Mouse (Mus musculus): Measurements from ENCODE around the gene Cela2a.

The Cela2a gene

DNA sequence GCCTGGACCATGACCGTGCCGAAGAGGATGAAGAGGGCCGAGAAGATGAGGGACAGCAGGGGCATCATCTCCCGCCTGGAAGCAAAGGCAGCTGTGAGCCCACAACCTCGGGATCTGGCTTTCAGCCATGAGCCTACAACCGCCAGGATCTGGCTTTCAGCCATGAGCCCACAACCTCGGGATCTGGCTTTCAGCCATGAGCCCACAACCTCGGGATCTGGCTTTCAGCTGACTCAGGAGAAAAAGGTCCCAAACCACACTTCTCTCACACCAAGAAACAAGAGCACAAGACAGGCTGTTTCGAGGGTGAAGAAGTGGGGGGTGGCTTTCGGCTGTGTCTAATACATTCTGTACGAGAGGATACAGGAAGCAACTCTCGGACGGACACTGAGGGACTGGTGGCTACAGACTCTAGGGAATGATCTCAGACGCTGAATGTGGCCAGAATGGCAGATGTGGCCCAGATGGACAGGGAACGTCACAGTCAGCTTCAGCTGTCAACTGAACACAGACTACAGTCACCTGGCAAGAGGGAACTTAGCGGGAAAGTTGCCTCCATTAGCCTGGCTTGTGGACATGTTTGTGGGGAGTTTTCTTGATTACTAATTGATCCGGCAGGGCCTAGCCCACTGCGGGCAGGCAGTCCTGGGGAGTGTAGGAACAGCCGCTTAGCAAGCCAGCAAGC lies 59.1 kb downstream of the Cela2a start:
- DNase-seq (ENCODE audit: low spot score), result peak; percentile 77

DNA sequence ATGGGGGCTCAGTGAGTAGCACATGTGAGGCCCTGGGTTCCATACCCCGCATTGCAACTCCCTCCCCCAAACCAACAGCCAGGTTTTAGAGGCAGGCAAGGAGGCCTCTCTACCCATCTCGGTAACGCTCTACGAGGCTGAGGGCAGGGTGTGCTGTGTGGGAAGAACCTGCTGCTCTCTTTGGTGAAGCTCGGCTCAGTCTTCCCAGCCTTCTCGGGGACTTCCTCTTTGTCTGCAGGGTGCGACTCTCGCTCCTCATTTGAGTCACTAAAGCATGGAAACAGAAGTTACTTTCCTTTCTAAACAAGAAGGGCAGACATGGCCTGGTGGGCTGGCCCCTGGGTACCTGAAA lies 59.7 kb downstream of the Cela2a start:
- DNase-seq (ENCODE audit: low spot score), result no peak

DNA sequence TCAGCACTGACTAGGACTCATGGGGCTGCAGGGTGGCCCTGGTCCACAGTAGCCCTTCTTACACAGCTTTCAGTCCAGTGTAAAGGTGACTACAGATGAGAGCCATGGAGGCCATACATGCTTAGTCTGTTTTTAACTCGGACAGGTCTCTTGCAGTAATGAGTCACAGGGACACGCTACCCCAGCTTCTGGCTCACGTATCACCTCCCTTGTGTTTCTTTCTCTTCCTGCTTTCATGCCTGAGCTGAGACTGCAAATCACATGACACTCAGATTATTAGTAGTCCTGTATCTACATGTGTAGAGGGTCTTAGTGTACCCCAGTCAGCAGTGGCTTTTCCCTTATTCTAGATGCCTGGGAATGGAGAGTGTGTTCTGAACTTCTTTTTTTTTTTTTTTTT lies 61.0 kb downstream of the Cela2a start:
- no peak for DNase-seq (ENCODE audit: low spot score)
